Mouse (Mus musculus) liver, postnatal 0 days (tissue): Measurements from ENCODE around the gene Olfr1161. TPM values are rescaled to one million over a fixed set of nuclear protein-coding genes. Genes with fewer than 3 reads are reported as not detected.

Experiments used
- ATAC-seq: fragments of 200-750 bp; cut with Nextera tagmentation; 2 replicates; pipeline ENCODE4 v1.8.0; 2017; ENCODE audit warnings: mild to moderate bottlenecking, moderate library complexity
- DNase-seq: peaks from one replicate; pipeline ENCODE4 v3.0.0-alpha.2; 2016
- H3K27ac ChIP-seq: fragments of 300-500 bp; sonication (generic); 2 replicates; pipeline ENCODE4 v1.5.1; 2014; ENCODE audit warnings: antibody characterized with exemption, moderate library complexity, mild to moderate bottlenecking, low read depth
- H3K27me3 ChIP-seq: fragments of 300-500 bp; sonication (generic); 2 replicates; pipeline ENCODE4 v1.6.1; 2014; ENCODE audit warnings: low read length, control low read depth, mixed read lengths; ENCODE audit not compliant: insufficient read depth
- H3K36me3 ChIP-seq: fragments of 300-500 bp; sonication (generic); replicated peaks from 2 replicates; pipeline ENCODE4 v1.6.1; 2014; ENCODE audit warnings: mild to moderate bottlenecking, control low read depth, low read length, moderate library complexity, mixed read lengths; ENCODE audit not compliant: insufficient read depth
- H3K4me1 ChIP-seq: fragments of 300-500 bp; sonication (generic); 2 replicates; pipeline ENCODE4 v1.6.1; 2014; ENCODE audit warnings: antibody characterized with exemption, mild to moderate bottlenecking, control low read depth; ENCODE audit not compliant: insufficient read depth
- H3K4me2 ChIP-seq: fragments of 300-500 bp; sonication (generic); 2 replicates; pipeline ENCODE4 v1.6.1; 2014; ENCODE audit warnings: low read depth, mild to moderate bottlenecking, low read length, moderate library complexity, mixed read lengths
- H3K4me3 ChIP-seq: fragments of 300-500 bp; sonication (generic); 2 replicates; pipeline ENCODE4 v1.5.1; 2014; ENCODE audit warnings: low read depth, low read length
- H3K9ac ChIP-seq: fragments of 300-500 bp; sonication (generic); replicated peaks from 2 replicates; pipeline ENCODE4 v1.6.1; 2014; ENCODE audit warnings: mild to moderate bottlenecking, moderate library complexity
- H3K9me3 ChIP-seq: fragments of 300-500 bp; sonication (generic); 2 replicates; pipeline ENCODE4 v1.6.1; 2016; ENCODE audit warnings: mild to moderate bottlenecking, control low read depth, low read length, mixed read lengths
- CTCF ChIP-seq: sonication (generic); IDR thresholded peaks from 2 replicates; pipeline ENCODE4 v1.5.1; 2016; ENCODE audit warnings: antibody characterized with exemption, low read depth
- EP300 ChIP-seq: IDR thresholded peaks from 2 replicates; pipeline ENCODE4 v1.6.1; 2016; ENCODE audit warnings: antibody characterized with exemption, low read depth, mild to moderate bottlenecking
- WGBS: fragments of 180-500 bp; shearing (Covaris S2); extraction: QIAGEN DNeasy Blood & Tissue Kit; methylation state at CpG from one replicate; pipeline ENCODE4 v1.1.7; 2014; ENCODE audit not compliant: insufficient replicate concordance; 5-methylcytosine and 5-hydroxymethylcytosine counted together
- polyA plus RNA-seq: library from polyadenylated mRNA; unstranded; fragments of >200 nt; fragmentation: Nextera tagmentation; extraction: Ambion mirVana; gene quantifications from 2 replicates; pipeline ENCODE4 v1.2.1, GENCODE M21; 2015

Gene Olfr1161
- polyA plus RNA-seq, 1 experiment from 2014 or later, result not detected

DNA sequence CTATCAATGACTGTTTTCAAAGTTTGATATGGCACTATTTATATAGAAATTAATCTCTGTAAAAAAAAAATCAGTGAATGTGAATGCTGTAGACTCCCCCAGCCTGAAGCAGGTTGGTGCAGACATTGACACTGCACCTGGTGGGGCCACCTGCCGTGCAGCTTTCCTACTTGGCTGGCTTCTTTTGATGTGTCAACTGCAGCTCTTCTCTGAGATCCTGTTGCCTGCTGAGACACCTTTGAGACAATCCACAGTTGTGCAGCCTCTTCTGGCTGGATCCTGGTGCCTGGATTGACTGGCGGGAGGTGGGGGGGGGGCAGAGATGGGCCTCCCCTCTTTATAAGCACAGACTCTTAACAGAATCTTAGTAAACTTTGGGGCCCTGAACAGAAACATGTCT lies 41.0 kb downstream of the Olfr1161 start:
- 88% methylated on average over 2 of the region's 2 CpGs for WGBS
- H3K9me3 ChIP-seq, result no peaks in the 10 kb centered on the region
- no peaks in the 10 kb centered on the region for H3K4me1 ChIP-seq
- H3K27me3 ChIP-seq, result no peaks in the 10 kb centered on the region
- H3K9ac ChIP-seq, result no peak overlapping the region
- no peak overlapping the region for H3K4me2 ChIP-seq
- H3K36me3 ChIP-seq, result no peaks in the 10 kb centered on the region
- H3K4me3 ChIP-seq, result no peak overlapping the region
- no peak overlapping the region for H3K27ac ChIP-seq
- TF ChIP-seq CTCF, result no peak
- no peak for TF ChIP-seq EP300
- ATAC-seq (no peak), DNase-seq (no peak)

- ATAC-seq (no peak), DNase-seq (no peak)
- no peak within 1 kb of the TSS for H3K4me3 ChIP-seq
- H3K36me3 ChIP-seq, result no peaks in the 10 kb centered on the region
- no peaks in the 10 kb centered on the region for H3K9me3 ChIP-seq
- no peaks in the 10 kb centered on the region for H3K4me1 ChIP-seq
- no peak within 1 kb of the TSS for H3K4me2 ChIP-seq
- TF ChIP-seq EP300 (no peak), CTCF (no peak)
- H3K27ac ChIP-seq, result no peak within 1 kb of the TSS
- no peak within 1 kb of the TSS for H3K9ac ChIP-seq
- no peaks in the 10 kb centered on the region for H3K27me3 ChIP-seq
These were observed 49.2 kb downstream of the Olfr1161 start, which contains the start of gene Olfr1163 for GRCm38 (mm10) chr2:88071730-88072129. Olfr1163 (minus strand) TSS chr2:88071830.

Other genes starting within 250 kb of the Olfr1161 start
- not detected in 2 replicates for gene Olfr152, start 243.3 kb upstream of the Olfr1161 start, polyA plus RNA-seq
- gene Olfr1143, start 222.2 kb upstream of the Olfr1161 start, polyA plus RNA-seq, result not detected in 2 replicates
- not detected in 2 replicates for gene Olfr1145, start 213.0 kb upstream of the Olfr1161 start, polyA plus RNA-seq
- gene Olfr1148, start 192.2 kb upstream of the Olfr1161 start, polyA plus RNA-seq, result not detected in 2 replicates
- not detected in 2 replicates for gene Olfr1150-ps1, start 178.8 kb upstream of the Olfr1161 start, polyA plus RNA-seq
- gene Olfr1151, start 166.9 kb upstream of the Olfr1161 start, polyA plus RNA-seq, result not detected in 2 replicates
- not detected in 2 replicates for gene Olfr1152, start 156.3 kb upstream of the Olfr1161 start, polyA plus RNA-seq
- gene Olfr1153, start 127.8 kb upstream of the Olfr1161 start, polyA plus RNA-seq, result not detected in 2 replicates
- gene Olfr1154, start 117.6 kb upstream of the Olfr1161 start, polyA plus RNA-seq, result not detected in 2 replicates
- gene Olfr1155, start 77.6 kb upstream of the Olfr1161 start, polyA plus RNA-seq, result not detected in 2 replicates
- not detected in 2 replicates for gene Olfr1156, start 69.7 kb upstream of the Olfr1161 start, polyA plus RNA-seq
- gene Olfr1157, start 54.5 kb upstream of the Olfr1161 start, polyA plus RNA-seq, result not detected in 2 replicates
- not detected in 2 replicates for gene Olfr74, start 48.1 kb upstream of the Olfr1161 start, polyA plus RNA-seq
- gene Olfr1158, start 32.7 kb upstream of the Olfr1161 start, polyA plus RNA-seq, result not detected in 2 replicates
- gene Olfr1160, start 14.5 kb upstream of the Olfr1161 start, polyA plus RNA-seq, result not detected in 2 replicates
- gene Olfr73, start 14.9 kb downstream of the Olfr1161 start, polyA plus RNA-seq, result not detected in 2 replicates
- gene Olfr1162, start 28.4 kb downstream of the Olfr1161 start, polyA plus RNA-seq, result not detected in 2 replicates
- gene Olfr1163, start 49.1 kb downstream of the Olfr1161 start, polyA plus RNA-seq, result not detected in 2 replicates
- not detected in 2 replicates for gene Olfr1164, start 71.2 kb downstream of the Olfr1161 start, polyA plus RNA-seq
- gene Olfr1166, start 105.5 kb downstream of the Olfr1161 start, polyA plus RNA-seq, result not detected in 2 replicates
- not detected in 2 replicates for gene Olfr1167, start 132.4 kb downstream of the Olfr1161 start, polyA plus RNA-seq
- not detected in 2 replicates for gene Olfr1168, start 159.1 kb downstream of the Olfr1161 start, polyA plus RNA-seq
- not detected in 2 replicates for gene Olfr1170, start 205.6 kb downstream of the Olfr1161 start, polyA plus RNA-seq